Mouse (Mus musculus): ENCODE data around the gene Sf3a3.
"Not testable (repeated sequence)": the region's sequence is repeated elsewhere in the genome, so short reads cannot be mapped to it uniquely, and the experiment has no call there.

GRCm38 (mm10) chr4:124708200-124708517 lies 6.4 kb upstream of the Sf3a3 start:
- not testable (repeated sequence) for TF ChIP-seq CTCF (IDR thresholded peaks at IDR 0.05; ENCODE audit: extremely low read depth, insufficient read length, insufficient replicate concordance, low read depth, low read length); POLR2A (IDR thresholded peaks at IDR 0.05; ENCODE audit: low read depth, low read length)

Measured in small intestine, adult 2 months (tissue).